In the genomic region with DNA sequence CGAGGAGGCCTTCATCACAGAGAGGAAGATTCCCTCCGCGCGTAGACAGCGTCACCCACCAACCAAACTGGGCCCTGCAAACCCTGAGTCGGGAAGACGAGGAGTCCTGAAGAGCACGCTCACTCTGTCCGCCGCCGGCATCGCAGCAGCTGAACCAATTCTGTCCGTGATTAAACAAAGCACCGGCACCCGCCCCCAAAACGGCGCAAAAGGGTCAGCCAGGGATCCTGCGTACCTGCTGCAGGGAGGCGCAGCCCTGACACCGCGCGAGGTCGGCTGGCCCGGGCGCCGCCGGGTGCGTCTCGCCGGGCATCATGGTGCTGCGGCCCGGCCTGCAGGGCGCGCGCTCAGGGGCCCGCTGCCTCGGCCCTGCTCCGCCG, we compare ENCODE assay signal across 8 mouse cellular contexts. TPM values are rescaled to one million over a fixed set of nuclear protein-coding genes. Genes with fewer than 3 reads are reported as not detected.
DNase-seq lines count a peak whose midpoint lies in the region; ATAC-seq and TF ChIP-seq lines count a peak whose summit lies in the region.

Ice1 (minus strand) TSS at position 353 of the 380 bp plus-strand sequence.

- no peaks in the 10 kb centered on the region for H3K27me3 ChIP-seq in lung, postnatal 0 days (replicated peaks; ENCODE audit: insufficient read depth, low read length)
- no peaks in the 10 kb centered on the region for H3K27me3 ChIP-seq in hindbrain, postnatal 0 days (ENCODE audit: insufficient read depth, low read length)

- TF ChIP-seq CTCF in lung, postnatal 0 days (IDR thresholded peaks at IDR 0.05) = peak; percentile 5; the same call in 1 of the 2 replicates
- TF ChIP-seq CTCF in bone marrow, adult 2 months (IDR thresholded peaks at IDR 0.05; ENCODE audit: control insufficient read depth, insufficient read depth, low read length) = no peak
- TF ChIP-seq CTCF in hindbrain, postnatal 0 days (IDR thresholded peaks at IDR 0.05; ENCODE audit: low read depth) = no peak

- H3K27ac ChIP-seq in lung, postnatal 0 days (ENCODE audit: low read length) = peak within 1 kb of the TSS; percentile 91
- peak within 1 kb of the TSS; percentile 85 for H3K27ac ChIP-seq in bone marrow, adult 2 months (ENCODE audit: control insufficient read depth, insufficient read depth, low read depth, low read length, poor library complexity)
- H3K27ac ChIP-seq in hindbrain, postnatal 0 days = peak within 1 kb of the TSS; percentile 92

- under 1% methylated on average over 27 of the region's 39 CpGs for WGBS in lung, postnatal 0 days
- WGBS in bone marrow, adult 2 months = under 1% methylated on average over 39 of the region's 39 CpGs
- WGBS in hindbrain, postnatal 0 days = 4% methylated on average over 32 of the region's 39 CpGs

- peak within 1 kb of the TSS; percentile 92 for H3K4me3 ChIP-seq in lung, postnatal 0 days (ENCODE audit: low read depth, low read length)
- H3K4me3 ChIP-seq in bone marrow, adult 2 months (replicated peaks; ENCODE audit: control insufficient read depth, low read depth, low read length) = peak within 1 kb of the TSS; percentile 68
- peak within 1 kb of the TSS; percentile 93 for H3K4me3 ChIP-seq in hindbrain, postnatal 0 days (ENCODE audit: low read length)

- H3K9ac ChIP-seq in lung, postnatal 0 days (replicated peaks; ENCODE audit: low read depth) = peak within 1 kb of the TSS; percentile 88
- H3K9ac ChIP-seq in hindbrain, postnatal 0 days (replicated peaks; ENCODE audit: low read length) = peak within 1 kb of the TSS; percentile 95

- TF ChIP-seq POLR2A in bone marrow, adult 2 months (IDR thresholded peaks at IDR 0.05; ENCODE audit: borderline replicate concordance, control insufficient read depth, low read depth, low read length) = no peak

- DNase-seq in lung, postnatal 0 days (ENCODE audit: low spot score) = peak; percentile 45
- DNase-seq in lung, postnatal 36 days = no peak
- no peak for DNase-seq in gastrocnemius, adult 18-20 months (ENCODE audit: low spot score)
- DNase-seq in hindbrain, postnatal 0 days (ENCODE audit: low spot score) = peak; percentile 58
- DNase-seq in lung, postnatal 25 days (ENCODE audit: low spot score) = peak; percentile 11
- DNase-seq in Muller cell, postnatal 12 days (ENCODE audit: inconsistent ontology term) = no peak
- DNase-seq in urinary bladder, postnatal 4 days (ENCODE audit: low spot score in 2 of 2) = no peak

- H3K4me2 ChIP-seq in lung, postnatal 0 days (replicated peaks; ENCODE audit: low read depth, low read length) = peak within 1 kb of the TSS; percentile 61
- peak within 1 kb of the TSS; percentile 89 for H3K4me2 ChIP-seq in hindbrain, postnatal 0 days (ENCODE audit: low read depth, low read length)

- no peaks in the 10 kb centered on the region for H3K36me3 ChIP-seq in lung, postnatal 0 days (ENCODE audit: insufficient read depth, low read length)
- H3K36me3 ChIP-seq in hindbrain, postnatal 0 days (ENCODE audit: insufficient read depth, low read length) = no peaks in the 10 kb centered on the region

- H3K9me3 ChIP-seq in lung, postnatal 0 days (ENCODE audit: low read length) = no peaks in the 10 kb centered on the region
- H3K9me3 ChIP-seq in hindbrain, postnatal 0 days (ENCODE audit: low read length) = no peaks in the 10 kb centered on the region

- peaks cover 9% of the 10 kb centered on the region for H3K4me1 ChIP-seq in lung, postnatal 0 days (ENCODE audit: insufficient read depth, low read depth, low read length)
- no peaks in the 10 kb centered on the region; the same call in 1 of the 2 replicates for H3K4me1 ChIP-seq in bone marrow, adult 2 months (ENCODE audit: control insufficient read depth, insufficient read depth, low read length)
- H3K4me1 ChIP-seq in hindbrain, postnatal 0 days (ENCODE audit: insufficient read depth, low read length) = peaks cover 12% of the 10 kb centered on the region

- peak; percentile 3 for ATAC-seq in lung, postnatal 0 days
- peak; percentile 70 for ATAC-seq in hindbrain, postnatal 0 days

- no peak for TF ChIP-seq EP300 in lung, postnatal 0 days (IDR thresholded peaks at IDR 0.05)

RNA-seq across cellular contexts. Expression of gene Ice1, which starts in this region (rescaled TPM):
- 10.8 and 12.3 TPM in 2 replicates for polyA plus RNA-seq in lung, postnatal 0 days (2015; fragmentation: Nextera tagmentation; extraction: Ambion mirVana)
- polyA plus RNA-seq in bone marrow, adult 2 months (2011; ENCODE audit: insufficient read depth, insufficient read length, low replicate concordance, missing spikeins) = 7.9 and 10.2 TPM in 2 replicates
- total RNA-seq in gastrocnemius, adult 18-20 months (2021) = 10 to 100 TPM; 14.6 to 18.3 TPM
- 59.7 and 60.1 TPM in 2 replicates for total RNA-seq in hindbrain, postnatal 0 days (2014; rRNA removed)
- 18.7 and 21.5 TPM in 2 replicates for polyA plus RNA-seq in hindbrain, postnatal 0 days (2015; fragmentation: Nextera tagmentation; extraction: Ambion mirVana)

Comparison
In these comparisons a context has a peak if more than half of its experiments do, and no peak if none do; other contexts are left out.
1. DNase-seq: peak in lung, postnatal 0 days (single experiment), hindbrain, postnatal 0 days (single experiment) and lung, postnatal 25 days (single experiment); none in lung, postnatal 36 days (single experiment), gastrocnemius, adult 18-20 months (single experiment), Muller cell, postnatal 12 days (single experiment) and urinary bladder, postnatal 4 days (0 of 2).
2. Peak in every context shown above with its lines, with median percentiles within 50 percentile points of each other: H3K27ac ChIP-seq and H3K4me3 ChIP-seq.